Mouse (Mus musculus) forebrain, embryonic 11.5 days (tissue): ENCODE measurements at regions not wholly inside any gene's neighbourhood (a gene's known extent, or its start where the extent isn't known, plus 50 kb on each side); places are given as distances from the start of the nearest gene placed in this dataset.

Experiments used
- ATAC-seq: fragments of 200-750 bp; cut with Nextera tagmentation; replicated peaks from 2 replicates; pipeline ENCODE4 v1.8.0; 2017; ENCODE audit warnings: moderate TSS enrichment; ENCODE audit not compliant: low FRiP score
- DNase-seq: peaks from one replicate; pipeline ENCODE4 v3.0.0-alpha.2; 2017; ENCODE audit warnings: low spot score
- H3K27ac ChIP-seq: fragments of 300-500 bp; sonication (generic); 2 replicates; pipeline ENCODE4 v1.5.1; 2014; ENCODE audit warnings: low read depth, low read length
- H3K27me3 ChIP-seq: fragments of 300-500 bp; sonication (generic); 2 replicates; pipeline ENCODE4 v1.6.1; 2014; ENCODE audit warnings: mild to moderate bottlenecking, low read length, mixed read lengths; ENCODE audit not compliant: control insufficient read depth, insufficient read depth
- H3K36me3 ChIP-seq: fragments of 300-500 bp; sonication (generic); 2 replicates; pipeline ENCODE4 v1.6.1; 2014; ENCODE audit warnings: mild to moderate bottlenecking, low read length, moderate library complexity, mixed read lengths; ENCODE audit not compliant: control insufficient read depth, insufficient read depth
- H3K4me1 ChIP-seq: fragments of 300-500 bp; sonication (generic); replicated peaks from 2 replicates; pipeline ENCODE4 v1.6.1; 2014; ENCODE audit warnings: low read length, mixed read lengths; ENCODE audit not compliant: control insufficient read depth, insufficient read depth
- H3K4me2 ChIP-seq: fragments of 300-500 bp; sonication (generic); 2 replicates; pipeline ENCODE4 v1.6.1; 2014; ENCODE audit warnings: low read depth, mild to moderate bottlenecking, low read length, moderate library complexity, mixed read lengths; ENCODE audit not compliant: severe bottlenecking
- H3K4me3 ChIP-seq: fragments of 300-500 bp; sonication (generic); 2 replicates; pipeline ENCODE4 v1.5.1; 2014; ENCODE audit warnings: low read depth, low read length
- H3K9ac ChIP-seq: fragments of 300-500 bp; sonication (generic); 2 replicates; pipeline ENCODE4 v1.6.1; 2014; ENCODE audit warnings: low read length
- H3K9me3 ChIP-seq: fragments of 300-500 bp; sonication (generic); 2 replicates; pipeline ENCODE4 v1.6.1; 2016; ENCODE audit warnings: low read length, mixed read lengths; ENCODE audit not compliant: control insufficient read depth
- WGBS: fragments of 180-500 bp; shearing (Covaris S2); extraction: QIAGEN DNeasy Blood & Tissue Kit; methylation state at CpG from one replicate; pipeline ENCODE4 v1.1.7; 2014; 5-methylcytosine and 5-hydroxymethylcytosine counted together

DNA sequence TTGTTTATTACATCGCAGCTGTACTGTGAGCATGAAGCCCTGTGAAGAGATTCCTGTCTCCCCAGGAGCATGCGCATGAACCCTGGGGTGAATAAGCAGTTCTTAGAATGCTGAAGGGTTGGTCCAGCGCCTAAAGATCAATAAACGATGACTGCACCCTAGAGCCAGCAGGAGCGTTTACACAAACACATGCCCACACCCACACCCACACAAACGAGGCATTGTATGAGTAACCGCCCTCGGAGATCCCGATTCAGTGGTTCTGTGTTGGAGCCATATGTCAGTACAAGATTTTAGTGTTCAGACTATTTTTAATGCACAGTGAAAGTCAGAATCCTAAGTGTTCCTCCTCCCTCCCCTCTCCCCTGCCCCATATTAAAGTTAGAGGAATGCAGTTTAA is 57.3 kb downstream of the Edn1 start:
- H3K36me3 ChIP-seq: no peaks in the 10 kb centered on the region
- H3K4me2 ChIP-seq: no peak overlapping the region
- no peak for DNase-seq
- ATAC-seq: no peak
- no peak overlapping the region for H3K27ac ChIP-seq
- H3K4me3 ChIP-seq: no peak overlapping the region
- 86% methylated on average over 9 of the region's 9 CpGs for WGBS
- no peaks in the 10 kb centered on the region for H3K27me3 ChIP-seq
- H3K9me3 ChIP-seq: no peaks in the 10 kb centered on the region
- H3K9ac ChIP-seq: no peak overlapping the region
- no peaks in the 10 kb centered on the region for H3K4me1 ChIP-seq

DNA sequence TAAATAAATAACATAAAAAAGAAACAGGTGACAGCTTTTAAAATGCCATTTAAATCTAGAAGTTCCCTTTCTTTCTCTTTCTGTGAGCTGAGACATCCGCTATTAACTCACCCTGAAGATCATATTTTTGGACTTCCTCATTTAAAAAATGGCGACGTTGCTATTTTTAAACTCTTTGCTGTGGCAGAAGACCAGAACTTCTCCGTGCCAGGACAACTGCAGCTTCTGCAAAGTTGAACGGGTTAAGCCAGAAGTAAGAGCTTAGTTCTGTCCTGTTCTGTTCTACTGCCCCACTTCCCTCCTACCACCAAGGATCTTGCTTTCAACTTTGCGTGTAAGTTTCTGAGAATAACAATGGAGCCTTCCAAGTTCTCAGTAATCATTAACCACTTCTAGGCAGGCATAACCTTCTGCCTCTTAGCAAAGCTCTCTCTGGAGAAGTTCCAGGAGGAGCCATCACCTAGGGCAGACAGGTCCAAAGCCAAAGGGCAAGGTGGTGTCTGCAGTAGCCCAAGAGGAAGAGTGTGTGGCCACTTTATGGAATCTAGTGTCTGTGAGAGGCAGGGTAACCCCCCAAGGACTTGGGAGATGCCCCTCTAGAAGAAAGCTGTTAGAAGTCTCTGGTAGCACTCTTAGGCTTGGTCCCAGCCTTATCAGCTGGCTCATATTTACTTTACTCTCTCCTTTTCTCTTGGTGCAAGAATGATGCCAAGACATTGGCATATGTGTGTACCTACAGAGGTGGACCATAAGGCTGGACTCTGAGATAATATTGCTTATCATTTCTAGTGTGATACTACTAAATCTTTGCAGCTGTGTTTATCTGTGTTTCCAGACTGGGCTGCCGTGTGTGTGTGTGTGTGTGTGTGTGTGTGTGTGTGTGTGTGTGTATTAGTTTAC is 66.6 kb downstream of the Edn1 start:
- Histone ChIP-seq H3K4me1 (no peaks in the 10 kb centered on the region), H3K36me3 (no peaks in the 10 kb centered on the region), H3K9ac (no peak overlapping the region), H3K9me3 (no peaks in the 10 kb centered on the region), H3K27ac (no peak overlapping the region), H3K4me2 (no peak overlapping the region), H3K4me3 (no peak overlapping the region), H3K27me3 (no peaks in the 10 kb centered on the region)
- WGBS: 88% methylated on average over 7 of the region's 7 CpGs
- DNase-seq: no peak
- no peak for ATAC-seq

- no peak for DNase-seq
- H3K9ac ChIP-seq: no peak overlapping the region
- ATAC-seq: no peak
- no peak overlapping the region for H3K27ac ChIP-seq
- no peak overlapping the region for H3K4me3 ChIP-seq
- no peaks in the 10 kb centered on the region for H3K36me3 ChIP-seq
- H3K4me2 ChIP-seq: no peak overlapping the region
- 90% methylated on average over 1 of the region's 1 CpGs for WGBS
- no peaks in the 10 kb centered on the region for H3K4me1 ChIP-seq
- H3K27me3 ChIP-seq: no peaks in the 10 kb centered on the region
- no peaks in the 10 kb centered on the region for H3K9me3 ChIP-seq
These were observed 68.5 kb downstream of the Edn1 start for GRCm38 (mm10) chr13:42369826-42370225.

DNA sequence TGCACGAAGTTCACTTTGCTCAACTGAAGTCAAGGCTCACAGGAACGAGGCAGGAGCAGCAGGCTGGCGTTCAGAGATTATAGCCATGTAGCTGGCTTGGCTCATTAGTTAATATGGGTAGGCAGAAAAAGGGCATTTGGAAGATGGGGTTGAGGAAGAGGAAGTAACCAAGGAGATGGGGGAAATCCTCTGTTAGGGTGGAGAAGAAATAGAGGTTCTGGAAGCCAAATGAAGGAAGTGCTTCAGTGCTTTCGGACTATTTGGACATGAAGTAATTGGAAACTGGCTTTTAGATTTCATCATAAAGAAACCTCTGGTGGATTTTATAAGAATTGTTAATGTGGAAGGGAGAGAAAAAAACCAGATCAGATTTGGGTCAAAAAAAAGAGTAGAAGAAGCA is 70.9 kb downstream of the Edn1 start:
- no peaks in the 10 kb centered on the region for H3K9me3 ChIP-seq
- H3K4me3 ChIP-seq: no peak overlapping the region
- H3K9ac ChIP-seq: no peak overlapping the region
- no peak for DNase-seq
- no peak overlapping the region for H3K27ac ChIP-seq
- no peaks in the 10 kb centered on the region for H3K27me3 ChIP-seq
- H3K4me1 ChIP-seq: no peaks in the 10 kb centered on the region
- 93% methylated on average over 4 of the region's 4 CpGs for WGBS
- H3K36me3 ChIP-seq: no peaks in the 10 kb centered on the region
- no peak overlapping the region for H3K4me2 ChIP-seq
- no peak for ATAC-seq

- no peak overlapping the region for H3K4me2 ChIP-seq
- H3K36me3 ChIP-seq: no peaks in the 10 kb centered on the region
- no peaks in the 10 kb centered on the region for H3K27me3 ChIP-seq
- no peak for DNase-seq
- H3K9ac ChIP-seq: no peak overlapping the region
- no peaks in the 10 kb centered on the region for H3K9me3 ChIP-seq
- WGBS: 95% methylated on average over 8 of the region's 8 CpGs
- no peak overlapping the region for H3K4me3 ChIP-seq
- H3K27ac ChIP-seq: no peak overlapping the region
- H3K4me1 ChIP-seq: no peaks in the 10 kb centered on the region
- ATAC-seq: no peak
These were observed 72.9 kb downstream of the Edn1 start for GRCm38 (mm10) chr13:42374181-42374596.

- DNase-seq: no peak
- no peak overlapping the region for H3K27ac ChIP-seq
- ATAC-seq: no peak
- no peaks in the 10 kb centered on the region for H3K9me3 ChIP-seq
- H3K27me3 ChIP-seq: no peaks in the 10 kb centered on the region
- no peaks in the 10 kb centered on the region for H3K36me3 ChIP-seq
- WGBS: 80% methylated on average over 6 of the region's 6 CpGs
- no peak overlapping the region for H3K4me3 ChIP-seq
- no peaks in the 10 kb centered on the region for H3K4me1 ChIP-seq
- no peak overlapping the region for H3K9ac ChIP-seq
- no peak overlapping the region for H3K4me2 ChIP-seq
These were observed 78.4 kb downstream of the Edn1 start for GRCm38 (mm10) chr13:42379675-42380074.

GRCm38 (mm10) chr13:42383099-42383498 is 81.8 kb downstream of the Edn1 start:
- no peak for DNase-seq
- ATAC-seq: no peak
- H3K4me3 ChIP-seq: no peak overlapping the region
- no peak overlapping the region for H3K27ac ChIP-seq
- WGBS: 94% methylated on average over 4 of the region's 4 CpGs
- no peak overlapping the region for H3K4me2 ChIP-seq
- H3K9ac ChIP-seq: no peak overlapping the region
- no peaks in the 10 kb centered on the region for H3K9me3 ChIP-seq
- H3K36me3 ChIP-seq: no peaks in the 10 kb centered on the region
- no peaks in the 10 kb centered on the region for H3K27me3 ChIP-seq
- no peaks in the 10 kb centered on the region for H3K4me1 ChIP-seq

DNA sequence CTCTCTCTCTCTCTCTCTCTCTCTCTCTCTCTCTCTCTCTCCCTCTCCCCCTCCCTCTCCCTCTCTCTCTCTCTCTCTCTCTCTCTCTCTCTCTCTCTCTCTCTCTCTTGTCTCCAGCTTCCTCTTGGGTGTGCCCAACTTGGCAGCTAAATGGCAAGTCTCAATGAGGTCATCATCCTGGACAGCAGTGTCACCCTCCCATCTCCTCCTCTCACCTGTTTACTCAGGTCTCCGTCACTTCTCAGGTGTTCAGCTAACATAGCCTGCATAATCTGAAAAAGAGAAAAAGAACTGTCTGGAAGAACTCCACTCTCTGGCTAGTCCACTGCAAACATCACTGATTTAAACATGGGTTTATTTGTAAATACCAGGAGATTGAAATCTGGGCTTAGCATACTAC is 89.1 kb downstream of the Edn1 start:
- Histone ChIP-seq H3K27me3 (no peaks in the 10 kb centered on the region), H3K4me3 (no peak overlapping the region), H3K9ac (no peak overlapping the region), H3K4me2 (no peak overlapping the region), H3K36me3 (no peaks in the 10 kb centered on the region), H3K27ac (no peak overlapping the region), H3K4me1 (no peaks in the 10 kb centered on the region), H3K9me3 (no peaks in the 10 kb centered on the region)
- 83% methylated on average over 1 of the region's 1 CpGs for WGBS
- DNase-seq (no peak), ATAC-seq (no peak)
